In genomic region chr19:38054720-38055192, GRCm38 (mm10) we compare ENCODE assay signal across 8 mouse cellular contexts. TPM values are rescaled to one million over a fixed set of nuclear protein-coding genes. Genes with fewer than 3 reads are reported as not detected.
DNase-seq lines count a peak whose midpoint lies in the region; ATAC-seq lines count a peak whose summit lies in the region.

Gene Cep55 (plus strand): TSS chr19:38055011.

- peak within 1 kb of the TSS; percentile 85 for H3K4me3 ChIP-seq in brown adipose tissue, adult 24 weeks (ENCODE audit: insufficient read depth, low read depth, low read length)
- peak within 1 kb of the TSS; percentile 81 to 89 for H3K4me3 ChIP-seq in heart, embryonic 14.5 days (ENCODE audit: control insufficient read depth in 1 of 2, insufficient read depth in 1 of 2, low read depth in 1 of 2, low read length in 2 of 2)
- peak within 1 kb of the TSS; percentile 64 for H3K4me3 ChIP-seq in liver, embryonic 15.5 days (replicated peaks)
- peak within 1 kb of the TSS; percentile 73 for H3K4me3 ChIP-seq in neural tube, embryonic 12.5 days

- under 1% methylated on average over 36 of the region's 36 CpGs for WGBS in heart, embryonic 14.5 days
- WGBS in liver, embryonic 15.5 days (ENCODE audit: insufficient replicate concordance) = under 1% methylated on average over 36 of the region's 36 CpGs
- WGBS in neural tube, embryonic 12.5 days = 1% methylated on average over 36 of the region's 36 CpGs

- H3K9me3 ChIP-seq in heart, embryonic 14.5 days (ENCODE audit: control insufficient read depth, low read length) = no peaks in the 10 kb centered on the region
- H3K9me3 ChIP-seq in liver, embryonic 15.5 days (replicated peaks) = no peaks in the 10 kb centered on the region
- H3K9me3 ChIP-seq in neural tube, embryonic 12.5 days = no peaks in the 10 kb centered on the region

- H3K4me1 ChIP-seq in brown adipose tissue, adult 24 weeks (ENCODE audit: control insufficient read depth, insufficient read depth, insufficient read length, low read length) = no peaks in the 10 kb centered on the region
- peaks cover 0 to 18% of the 10 kb centered on the region in 2 experiments for H3K4me1 ChIP-seq in heart, embryonic 14.5 days (ENCODE audit: control insufficient read depth in 2 of 2, insufficient read depth in 2 of 2, low read length in 2 of 2)
- peaks cover 14% of the 10 kb centered on the region for H3K4me1 ChIP-seq in liver, embryonic 15.5 days (replicated peaks)
- H3K4me1 ChIP-seq in neural tube, embryonic 12.5 days = peaks cover 8% of the 10 kb centered on the region; the same call in 1 of the 2 replicates

- H3K27me3 ChIP-seq in heart, embryonic 14.5 days (ENCODE audit: control insufficient read depth, insufficient read depth, low read length) = no peaks in the 10 kb centered on the region
- H3K27me3 ChIP-seq in liver, embryonic 15.5 days = peaks cover 42% of the 10 kb centered on the region
- 0 out of 2 replicates have a peak, but pooled peaks cover 3% of the 10 kb centered on the region for H3K27me3 ChIP-seq in neural tube, embryonic 12.5 days (replicated peaks)

- H3K9ac ChIP-seq in heart, embryonic 14.5 days (ENCODE audit: low read length) = peak within 1 kb of the TSS; percentile 86
- H3K9ac ChIP-seq in liver, embryonic 15.5 days = peak within 1 kb of the TSS; percentile 42
- H3K9ac ChIP-seq in neural tube, embryonic 12.5 days = peak within 1 kb of the TSS; percentile 61

- peaks cover 30% of the 10 kb centered on the region for H3K36me3 ChIP-seq in heart, embryonic 14.5 days (ENCODE audit: control insufficient read depth, insufficient read depth, low read length)
- H3K36me3 ChIP-seq in liver, embryonic 15.5 days (replicated peaks) = 0 out of 2 replicates have a peak, but pooled peaks cover 3% of the 10 kb centered on the region
- peaks cover 2% of the 10 kb centered on the region; the same call in 1 of the 2 replicates for H3K36me3 ChIP-seq in neural tube, embryonic 12.5 days

- DNase-seq in CD4-positive, CD25-positive, alpha-beta regulatory T cell, adult 2 months (ENCODE audit: low read depth, low spot score) = peak; percentile 99
- DNase-seq in fibroblast of lung, adult 2 months (ENCODE audit: low read depth) = peak; percentile 95
- peak; percentile 98 for DNase-seq in kidney, postnatal 14 days
- peak; percentile 97 for DNase-seq in telencephalon, adult 2 months (ENCODE audit: low read depth, low spot score)

- H3K4me2 ChIP-seq in heart, embryonic 14.5 days (ENCODE audit: low read length) = peak within 1 kb of the TSS; percentile 84
- H3K4me2 ChIP-seq in liver, embryonic 15.5 days = peak within 1 kb of the TSS; percentile 61
- H3K4me2 ChIP-seq in neural tube, embryonic 12.5 days (replicated peaks) = peak within 1 kb of the TSS; percentile 82

- ATAC-seq in heart, embryonic 14.5 days (ENCODE audit: insufficient number of reproducible peaks, insufficient read depth, low FRiP score, low read depth) = peak; percentile 96
- peak; percentile 86 for ATAC-seq in liver, embryonic 15.5 days (ENCODE audit: insufficient read depth)
- ATAC-seq in neural tube, embryonic 12.5 days (ENCODE audit: low FRiP score, low read depth) = peak; percentile 94

- 0 out of 2 replicates have a peak within 1 kb of the TSS, but pooled peaks have one; percentile 26 for H3K27ac ChIP-seq in brown adipose tissue, adult 24 weeks (replicated peaks; ENCODE audit: low read depth, low read length)
- peak within 1 kb of the TSS; percentile 12 to 68 for H3K27ac ChIP-seq in heart, embryonic 14.5 days (replicated peaks in 1 of 2; ENCODE audit: control insufficient read depth in 1 of 2, insufficient read depth in 1 of 2, low read depth in 2 of 2, low read length in 2 of 2)
- H3K27ac ChIP-seq in liver, embryonic 15.5 days (replicated peaks) = 0 out of 2 replicates have a peak within 1 kb of the TSS, but pooled peaks have one; percentile 29
- no peak within 1 kb of the TSS for H3K27ac ChIP-seq in neural tube, embryonic 12.5 days

RNA-seq across cellular contexts. Expression of gene Cep55, which starts in this region (rescaled TPM):
- not detected in 2 replicates for polyA plus RNA-seq in brown adipose tissue, adult 24 weeks (2012; ENCODE audit: insufficient read depth, insufficient read length, missing spikeins)
- polyA plus RNA-seq in heart, embryonic 14.5 days (2014; fragmentation: Nextera tagmentation; extraction: Ambion mirVana) = 28.3 and 28.4 TPM in 2 replicates
- polyA plus RNA-seq in liver, embryonic 15.5 days (2015; fragmentation: Nextera tagmentation; extraction: Ambion mirVana) = 4.7 and 5.3 TPM in 2 replicates
- 27.5 and 31.1 TPM in 2 replicates for polyA plus RNA-seq in neural tube, embryonic 12.5 days (2016; fragmentation: Nextera tagmentation; extraction: Ambion mirVana)
